Mouse (Mus musculus): ENCODE results near the gene Zbtb11.

GRCm38 (mm10) chr16:55967221-55967620 lies 6.5 kb upstream of the Zbtb11 start:
- TF ChIP-seq TAL1 (IDR thresholded peaks at IDR 0.05; ENCODE audit: low read length) = no peak
- no peak for TF ChIP-seq GATA1 (IDR thresholded peaks at IDR 0.05; ENCODE audit: low read length)
